Mouse (Mus musculus) lung, adult 10 weeks (tissue): ENCODE data around the gene 9930022D16Rik. TPM values are rescaled to one million over a fixed set of nuclear protein-coding genes. Genes with fewer than 3 reads are reported as not detected.

Experiments used
- polyA plus RNA-seq: library from polyadenylated mRNA; stranded (reverse); fragments of 350-450 nt; fragmentation: Illumina TruSeq; extraction: RNeasy Lipid Tissue Mini Kit (QIAGEN cat#74804); gene quantifications from one replicate; pipeline ENCODE4 v1.2.3, GENCODE M21; 2014; ENCODE audit warnings: low read depth, low replicate concordance; ENCODE audit not compliant: insufficient read depth

9930022D16Rik gene
- not detected for polyA plus RNA-seq

GRCm38 (mm10) chr11:109413617-109414016, at the start of gene 9930022D16Rik:
9930022D16Rik (plus strand) TSS chr11:109413917.

DNA sequence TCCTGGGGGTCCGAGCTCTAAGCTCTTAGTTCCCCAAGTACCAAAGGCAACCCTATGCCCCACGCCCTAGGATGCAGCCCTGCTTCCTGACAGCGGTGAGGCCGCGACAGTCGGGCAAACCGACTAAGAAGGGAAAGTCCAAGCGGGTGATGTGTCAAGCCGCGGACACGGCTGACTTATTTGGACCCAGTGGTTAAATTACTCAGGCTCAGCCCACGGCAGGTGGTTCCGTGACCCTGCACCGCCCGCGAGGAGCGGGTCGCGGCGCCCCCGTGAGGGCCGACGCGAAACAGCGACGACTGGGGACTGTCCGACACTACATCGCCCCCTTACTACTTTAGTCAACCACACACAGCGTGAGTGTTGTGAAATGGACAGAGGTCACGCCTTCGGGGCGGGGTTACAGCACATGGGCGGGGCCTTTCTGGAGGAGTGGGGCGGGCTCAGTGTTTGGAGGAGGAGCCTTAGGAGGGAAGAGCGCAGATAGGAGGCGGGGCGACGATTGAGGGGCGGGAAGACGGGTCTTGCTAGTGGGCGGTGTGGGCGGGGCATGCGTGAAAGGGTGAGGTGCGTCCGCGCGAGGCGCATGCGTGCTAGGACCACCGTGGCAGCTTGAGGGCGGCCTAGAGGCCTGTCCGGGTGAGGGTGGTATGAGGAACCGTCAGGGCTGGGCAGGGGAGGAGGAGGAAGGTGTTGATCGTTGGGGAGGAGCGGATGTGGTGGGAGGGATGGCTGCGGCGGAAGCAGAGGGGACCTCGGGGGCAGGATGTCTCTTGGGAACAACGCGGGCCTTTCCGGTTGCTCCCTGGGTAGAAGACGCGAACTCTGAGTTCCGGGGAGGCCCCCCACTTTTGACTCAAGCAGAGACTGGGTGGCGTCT, 11.9 kb downstream of the 9930022D16Rik start, which contains the start of gene Amz2:
Amz2 (plus strand) TSS at position 555 of the 880 bp plus-strand sequence.

Other genes starting within 250 kb of the 9930022D16Rik start
- 4.7 TPM for gene Rgs9, start 115.8 kb upstream of the 9930022D16Rik start, polyA plus RNA-seq
- 28.2 TPM for gene Gna13, start 51.1 kb upstream of the 9930022D16Rik start, polyA plus RNA-seq
- gene Amz2, start 12.0 kb downstream of the 9930022D16Rik start, polyA plus RNA-seq, result 27.2 TPM
- gene Arsg, start 59.5 kb downstream of the 9930022D16Rik start, polyA plus RNA-seq, result 3.1 TPM
- gene Slc16a6, start 59.7 kb downstream of the 9930022D16Rik start, polyA plus RNA-seq, result 1.6 TPM
- 13.1 TPM for gene Wipi1, start 198.1 kb downstream of the 9930022D16Rik start, polyA plus RNA-seq
- gene Prkar1a, start 235.5 kb downstream of the 9930022D16Rik start, polyA plus RNA-seq, result 156 TPM